Mouse (Mus musculus) right cerebral cortex, postnatal 36 days (tissue): ENCODE measurements around the gene Lnp1.
"Not testable (repeated sequence)": the region's sequence is repeated elsewhere in the genome, so short reads cannot be mapped to it uniquely, and the experiment has no call there.

ENCODE experiments used
- DNase-seq, 2 experiments: peaks; one replicate each; pipeline ENCODE4 v3.0.0; 2022; ENCODE audit warnings: low spot score in 2 of 2, mixed read lengths in 1 of 2

Lnp1 gene

GRCm38 (mm10) chr16:56928023-56928422 is at the start of gene Lnp1:
Lnp1 (minus strand) TSS chr16:56928061.
- DNase-seq: no peak

- no peak for DNase-seq
Measured at GRCm38 (mm10) chr16:56974646-56975045, 46.8 kb upstream of the Lnp1 start.

DNA sequence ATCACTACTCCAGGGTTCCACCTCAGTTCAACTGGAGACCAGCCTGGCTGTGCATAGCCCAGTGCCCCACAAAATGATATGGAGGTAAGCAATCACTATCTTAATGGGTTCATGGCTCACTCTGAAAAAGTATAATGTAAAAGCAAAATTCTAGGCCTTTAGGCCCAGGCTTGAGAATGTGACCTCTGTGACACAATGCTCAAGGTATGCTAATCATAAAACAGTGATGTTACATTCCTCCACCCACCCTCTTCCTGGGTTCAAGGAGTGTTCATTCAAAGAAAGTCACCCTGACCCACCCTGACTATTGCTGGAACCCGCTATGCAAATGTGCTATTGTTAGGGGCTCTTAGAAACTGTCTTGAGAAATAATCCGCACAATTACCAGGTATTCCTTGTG is 30.4 kb upstream of the Lnp1 start:
- not testable (repeated sequence) for DNase-seq

GRCm38 (mm10) chr16:56949085-56949484 is 21.2 kb upstream of the Lnp1 start:
- DNase-seq: no peak

DNA sequence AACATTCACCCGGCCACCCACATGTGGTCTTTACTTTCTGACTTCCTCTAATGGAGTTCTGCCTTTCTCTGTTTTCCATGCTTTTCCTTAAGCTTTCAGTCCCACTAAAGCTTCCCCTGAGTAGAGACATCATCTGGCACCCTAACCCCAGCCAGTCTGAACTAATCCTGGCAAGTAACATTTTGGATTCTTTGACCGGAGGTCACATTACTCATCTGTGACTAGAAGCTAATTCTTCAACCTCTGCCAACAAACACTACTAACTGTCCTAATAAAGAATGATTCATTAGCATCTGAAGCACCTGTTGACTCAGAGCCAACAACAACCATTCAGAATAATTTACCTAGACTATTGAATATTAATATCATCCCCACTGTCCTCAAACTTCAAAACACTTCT is 14.5 kb upstream of the Lnp1 start:
- DNase-seq: no peak

DNA sequence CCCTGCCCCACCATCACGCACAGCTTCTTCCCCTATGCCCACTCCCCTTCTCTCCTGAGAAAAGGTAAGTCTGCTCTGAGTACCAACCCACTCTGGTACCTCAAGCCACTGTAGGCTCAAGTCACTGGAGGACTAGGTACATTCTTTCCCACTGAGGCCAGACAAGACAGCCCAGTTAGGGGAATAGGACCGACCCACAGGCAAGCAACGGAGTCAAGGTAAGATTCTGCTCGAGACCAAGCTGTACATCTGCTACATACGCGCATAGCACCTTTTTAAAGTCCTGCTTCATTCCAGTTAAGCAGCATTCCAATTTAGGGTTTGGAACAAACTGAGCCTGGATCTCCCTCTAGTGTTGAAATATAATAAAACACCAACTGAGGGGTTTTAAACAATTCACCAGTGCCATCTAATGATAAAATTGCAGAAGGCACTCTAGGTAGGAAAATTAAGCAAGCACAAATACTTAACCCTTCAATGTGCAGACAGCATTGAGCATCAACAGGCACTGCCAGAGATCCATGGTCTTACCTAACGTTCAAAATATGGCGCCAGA is 7.7 kb downstream of the Lnp1 start:
- no peak for DNase-seq

DNA sequence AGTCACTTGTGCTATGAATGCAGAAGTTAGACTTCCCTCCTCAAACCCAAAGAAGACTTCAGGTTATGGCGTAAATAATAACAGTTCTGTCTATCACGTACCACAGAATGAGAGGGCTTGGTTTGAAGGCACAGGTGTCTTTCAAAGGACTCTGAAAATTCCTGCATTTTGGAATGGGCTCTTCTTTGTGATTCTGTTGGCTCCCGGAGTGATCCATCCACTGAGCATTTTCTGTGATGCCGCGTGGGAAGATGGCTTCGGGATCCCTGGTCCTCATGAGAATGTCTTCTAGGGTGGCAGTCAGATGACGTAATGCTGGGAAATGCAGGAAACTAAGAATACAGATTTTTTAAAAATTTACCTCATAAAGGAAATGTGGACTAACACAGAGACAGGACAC is 10.6 kb downstream of the Lnp1 start:
- DNase-seq: no peak

DNA sequence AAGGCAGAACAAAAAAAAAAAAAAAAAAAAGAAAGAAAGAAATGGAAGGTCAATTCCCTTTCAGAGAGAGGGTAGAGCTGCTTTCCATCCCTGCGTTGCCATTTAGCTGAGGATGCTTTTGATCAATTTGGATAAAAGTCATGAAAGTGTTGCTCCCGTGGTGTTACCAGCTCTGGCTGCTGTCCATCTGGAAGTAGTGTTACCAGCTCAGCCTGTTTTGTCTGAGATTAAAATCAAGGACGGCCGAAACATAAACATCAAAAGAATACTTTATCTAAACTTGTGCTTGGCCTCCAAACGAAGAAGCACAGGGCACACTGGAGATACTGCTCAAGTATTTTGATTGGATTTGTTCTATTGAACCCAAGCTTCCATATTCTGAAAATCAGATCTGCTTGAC is 18.9 kb downstream of the Lnp1 start:
- DNase-seq: no peak

DNA sequence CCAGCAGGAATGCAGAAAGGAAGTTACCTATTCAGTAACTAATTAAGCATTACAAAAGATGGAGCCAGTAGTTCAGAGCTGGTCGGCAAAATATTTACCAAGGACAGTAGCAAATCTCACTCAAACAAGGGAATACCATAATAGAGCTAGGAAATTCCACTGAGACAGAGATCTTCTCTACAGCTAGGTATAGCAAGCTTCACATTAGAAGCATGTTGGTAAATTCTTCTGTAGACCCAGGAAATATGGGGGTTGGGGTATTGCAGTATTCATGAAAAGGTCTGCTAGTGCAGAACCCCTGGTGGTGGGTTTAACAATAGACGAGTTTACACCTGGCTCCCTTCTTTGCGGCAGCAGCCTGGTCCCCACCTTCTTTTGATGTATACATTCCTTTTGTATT is 25.7 kb downstream of the Lnp1 start:
- DNase-seq: not testable (repeated sequence)

DNA sequence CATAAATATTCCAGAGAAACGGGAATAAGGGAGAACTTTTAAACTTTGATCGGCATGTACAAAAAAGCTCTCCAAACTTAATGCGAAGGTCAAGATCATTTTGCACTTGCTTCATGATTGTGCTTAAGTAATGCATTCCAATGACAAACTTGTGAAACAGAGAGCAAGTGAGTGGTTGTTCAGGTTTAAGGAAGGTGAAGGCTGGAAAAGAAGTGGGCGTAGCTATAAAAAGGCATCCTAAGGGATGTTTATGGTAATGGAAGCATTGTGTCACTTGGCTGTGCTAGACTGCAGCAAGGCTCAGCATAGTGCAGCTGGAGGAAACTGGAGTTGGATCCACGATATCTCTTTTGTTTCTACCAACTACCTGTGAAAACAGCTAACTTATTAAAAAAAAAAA is 36.3 kb downstream of the Lnp1 start:
- no peak for DNase-seq

DNA sequence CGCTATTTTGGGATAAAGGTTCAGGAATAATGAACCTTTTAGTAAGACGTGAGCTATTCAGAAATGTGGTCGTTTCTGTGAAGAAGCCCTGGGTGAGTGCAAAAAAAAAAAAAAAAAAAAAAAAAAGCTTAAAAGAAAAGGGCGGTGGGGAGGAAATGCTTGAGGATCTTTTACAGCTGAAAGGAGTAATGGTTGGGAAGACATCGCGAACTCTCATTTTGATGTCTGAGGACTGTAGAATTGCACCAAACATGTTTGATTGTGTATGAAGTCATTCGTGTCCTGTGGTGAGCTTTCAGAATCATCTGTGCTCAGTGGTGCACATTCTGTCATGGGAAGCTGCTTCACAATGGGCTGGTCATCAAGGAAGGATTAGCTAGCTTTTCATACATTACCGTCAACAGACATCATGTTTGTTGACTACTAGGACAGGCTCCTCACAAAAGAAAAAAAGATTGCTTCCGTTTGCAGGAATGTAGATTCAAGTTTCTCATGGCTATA is 41.2 kb downstream of the Lnp1 start:
- no peak for DNase-seq

DNA sequence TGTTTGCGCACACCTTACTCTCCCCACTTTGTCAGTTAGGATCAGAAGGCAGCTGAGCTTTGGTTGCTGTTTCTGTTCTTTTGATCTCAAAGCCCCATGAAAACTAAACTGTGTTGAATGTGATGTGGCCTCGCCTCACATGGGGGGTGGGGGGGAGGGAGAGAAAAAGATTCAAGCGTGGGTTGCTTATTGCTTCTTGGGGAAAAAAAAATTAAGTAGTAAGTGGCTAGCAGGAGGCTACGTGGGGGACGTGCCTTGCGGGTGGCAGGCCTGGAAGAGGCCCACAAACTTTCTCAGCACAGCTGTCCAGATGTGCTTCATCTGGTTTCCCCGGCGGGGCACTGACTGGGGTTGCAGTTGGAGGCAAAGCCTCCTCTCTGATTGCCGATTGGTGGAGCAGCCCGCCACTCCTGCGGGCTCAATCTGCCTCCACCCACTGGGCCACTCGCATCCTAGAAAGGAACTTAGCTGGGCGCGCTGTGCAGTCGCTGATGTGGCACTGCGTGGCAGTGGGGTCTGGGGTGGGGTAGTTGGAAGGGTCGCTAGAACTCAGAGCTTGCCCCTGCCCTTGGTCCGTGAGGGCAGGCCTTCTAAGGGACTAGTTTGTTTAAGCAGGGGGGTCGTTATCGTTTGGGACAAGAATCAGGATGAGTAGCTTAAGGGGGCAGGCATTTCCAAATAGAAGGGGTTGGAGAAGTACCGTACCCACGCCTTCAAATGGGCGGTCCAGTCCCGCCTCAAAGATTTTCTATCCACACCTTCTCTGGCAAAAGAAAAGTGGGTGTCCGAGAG is 41.8 kb downstream of the Lnp1 start, which contains the start of gene Tmem45a:
Tmem45a (minus strand) TSS at position 343 of the 792 bp plus-strand sequence.
- DNase-seq: peak; percentile 56 to 65

DNA sequence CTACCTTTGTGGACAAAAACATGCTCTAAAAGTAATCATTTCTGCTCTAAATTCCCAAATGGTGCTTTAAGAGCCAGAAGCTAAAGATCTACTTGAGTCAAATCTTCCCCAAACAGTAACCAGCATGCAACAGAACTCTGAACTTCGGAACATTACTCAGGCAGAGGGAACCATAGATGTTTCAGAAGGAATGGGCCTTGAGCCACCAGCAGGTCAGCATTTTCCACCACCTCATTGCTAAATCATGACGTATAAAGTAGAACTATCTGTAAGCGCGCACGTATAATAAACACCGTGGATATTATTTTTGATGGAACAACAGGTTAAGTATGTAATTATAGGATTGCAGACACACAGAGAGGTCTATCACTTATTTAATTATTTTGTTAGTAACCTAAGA is 43.0 kb downstream of the Lnp1 start:
- DNase-seq: no peak

DNA sequence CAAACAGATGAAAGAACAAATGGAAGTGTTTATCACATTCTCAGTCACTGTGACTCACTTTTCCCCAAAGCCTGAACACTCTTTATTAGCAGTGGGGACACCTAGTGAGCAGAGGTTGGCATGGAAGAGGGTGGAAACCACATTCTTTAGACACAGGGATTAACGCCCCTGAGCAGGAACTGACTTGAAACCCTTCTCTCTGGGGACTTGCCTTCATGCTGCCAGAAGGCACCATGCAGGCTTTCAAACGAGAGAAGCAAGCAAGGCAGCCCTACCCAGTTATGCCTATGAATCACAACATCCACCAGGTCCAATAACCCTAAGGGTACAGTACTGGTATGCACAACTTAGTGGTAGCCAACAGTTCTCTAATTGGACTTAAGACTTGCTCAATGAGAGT is 54.5 kb downstream of the Lnp1 start:
- DNase-seq: no peak

DNA sequence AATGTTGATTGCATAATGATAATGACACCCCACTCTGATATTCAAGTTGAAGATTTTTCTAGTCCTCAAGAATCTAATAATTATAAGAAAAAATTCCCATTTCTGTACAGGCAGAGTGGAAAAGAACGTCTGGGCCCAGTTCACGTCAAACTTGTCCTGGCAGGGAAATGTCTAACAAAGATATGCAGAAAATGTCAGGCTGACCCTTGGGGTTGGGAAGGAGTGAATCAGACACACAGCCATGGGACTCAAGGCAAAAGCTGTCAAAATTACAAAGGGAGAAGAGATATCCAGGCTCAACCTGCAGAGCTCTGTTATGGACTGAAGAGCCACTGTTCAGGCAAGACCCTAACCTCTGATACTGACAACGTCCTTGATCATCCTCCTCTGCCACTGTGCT is 57.4 kb downstream of the Lnp1 start:
- DNase-seq: no peak

- DNase-seq: no peak
Measured at GRCm38 (mm10) chr16:56868361-56868760, 59.5 kb downstream of the Lnp1 start.

DNA sequence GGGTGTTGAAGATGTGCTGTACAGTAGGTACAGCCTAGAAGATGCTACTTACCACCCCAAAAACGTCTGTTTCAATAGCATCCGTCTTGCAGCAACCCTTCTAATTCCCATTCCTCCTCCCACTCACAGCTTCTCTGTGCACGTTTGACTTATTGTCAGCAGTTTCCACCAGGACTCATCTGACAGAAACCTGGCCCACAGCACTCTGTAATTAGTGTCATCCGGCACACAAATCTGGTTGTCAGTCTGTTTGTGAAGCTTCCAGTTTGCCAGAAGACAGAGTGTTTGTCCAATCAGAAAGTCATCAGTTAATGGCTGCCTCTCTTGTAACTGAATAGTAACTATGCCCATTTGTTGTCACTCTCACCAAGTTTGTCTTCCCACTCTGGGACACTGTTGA is 60.3 kb downstream of the Lnp1 start:
- no peak for DNase-seq
